Mouse (Mus musculus) ES-E14 (cell line): ENCODE measurements at regions not wholly inside any gene's neighbourhood (a gene's known extent, or its start where the extent isn't known, plus 50 kb on each side); places are given as distances from the start of the nearest gene placed in this dataset.

ENCODE experiments used
- DNase-seq: peaks from one replicate; pipeline ENCODE4 v3.0.0-alpha.2; 2013; ENCODE audit warnings: low read depth, low spot score
- H3K27ac ChIP-seq: 2 replicates; pipeline ENCODE4 v1.5.1; 2012; ENCODE audit warnings: low read depth, mild to moderate bottlenecking, low read length, moderate library complexity, mixed read lengths; ENCODE audit not compliant: poor library complexity, insufficient read depth, severe bottlenecking
- H3K36me3 ChIP-seq: 2 replicates; pipeline ENCODE4 v1.6.1; 2012; ENCODE audit warnings: mild to moderate bottlenecking, low read length, moderate library complexity, mixed read lengths; ENCODE audit not compliant: control insufficient read depth, poor library complexity, insufficient read depth, severe bottlenecking
- H3K4me1 ChIP-seq, 2 experiments: fragments of 150-350 bp in 1 of 2; sonication (generic) in 1 of 2; 2 replicates each; pipeline ENCODE4 v1.6.1; 2012; ENCODE audit warnings: low read length in 2 of 2, mild to moderate bottlenecking in 1 of 2, mixed read lengths in 1 of 2; ENCODE audit not compliant: control insufficient read depth in 2 of 2, insufficient read depth in 2 of 2, poor library complexity in 1 of 2
- H3K4me3 ChIP-seq, 2 experiments: fragments of 150-350 bp in 1 of 2; sonication (generic) in 1 of 2; 2 replicates each; pipeline ENCODE4 v1.5.1; 2012; ENCODE audit warnings: low read length in 2 of 2, low read depth in 1 of 2, mild to moderate bottlenecking in 1 of 2, mixed read lengths in 1 of 2; ENCODE audit not compliant: insufficient read depth in 1 of 2, poor library complexity in 1 of 2, severe bottlenecking in 1 of 2
- H3K9ac ChIP-seq: 2 replicates; pipeline ENCODE4 v1.6.1; 2012; ENCODE audit warnings: low read depth, mild to moderate bottlenecking, low read length, mixed read lengths; ENCODE audit not compliant: poor library complexity, insufficient read depth, severe bottlenecking
- H3K9me3 ChIP-seq: fragments of 150-350 bp; sonication (generic); 2 replicates; pipeline ENCODE4 v1.6.1; 2012; ENCODE audit warnings: low read depth, mild to moderate bottlenecking, low read length; ENCODE audit not compliant: control insufficient read depth, insufficient read depth
- CHD2 ChIP-seq: IDR thresholded peaks from 2 replicates; pipeline ENCODE4 v1.6.1; 2014; ENCODE audit warnings: mild to moderate bottlenecking, low read depth, low read length, inconsistent platforms
- HCFC1 ChIP-seq: IDR thresholded peaks from 2 replicates; pipeline ENCODE4 v1.6.1; 2012; ENCODE audit warnings: low read length, inconsistent platforms, borderline replicate concordance; ENCODE audit not compliant: insufficient read depth
- MAFK ChIP-seq: IDR thresholded peaks from 2 replicates; pipeline ENCODE4 v1.6.1; 2014; ENCODE audit warnings: mild to moderate bottlenecking, low read depth, low read length, inconsistent platforms; ENCODE audit not compliant: insufficient read depth
- ZC3H11A ChIP-seq: IDR thresholded peaks from 2 replicates; pipeline ENCODE4 v1.6.1; 2012; ENCODE audit warnings: low read depth, mild to moderate bottlenecking, inconsistent platforms, low read length, borderline replicate concordance
- ZNF384 ChIP-seq: IDR thresholded peaks from 2 replicates; pipeline ENCODE4 v1.6.1; 2012; ENCODE audit warnings: low read depth, low read length, inconsistent platforms
- in situ Hi-C, 2 experiments: fragments of 600-800 bp; cut with MboI; formaldehyde crosslinking; loops; one replicate each; pipeline ENCODE4 v1.15.1; 2025; ENCODE audit warnings: low sequenced_read_pairs in 2 of 2, inconsistent platforms in 1 of 2; ENCODE audit not compliant: unreplicated experiment in 2 of 2

DNA sequence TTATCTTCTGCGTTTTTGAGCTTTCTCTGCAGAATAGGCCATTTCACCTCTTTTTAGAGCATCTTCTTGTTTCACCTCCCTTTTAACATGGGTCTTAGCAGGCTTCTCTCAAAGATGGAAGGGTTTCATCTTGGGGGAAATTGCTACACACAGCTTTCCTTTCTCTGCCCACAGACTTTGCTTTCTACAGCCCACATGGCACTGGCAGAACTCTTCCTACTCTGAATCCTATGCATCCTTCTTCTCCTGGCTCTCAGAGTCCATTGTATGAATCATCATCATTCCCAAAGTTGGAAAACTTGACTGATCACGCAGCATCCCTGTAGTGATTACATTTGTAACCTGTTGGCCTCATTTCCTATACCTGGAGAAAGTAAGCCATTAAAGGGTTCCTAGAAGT, 124.6 kb upstream of the Cxcl12 start:
- H3K4me3 ChIP-seq: no peak overlapping the region
- H3K9me3 ChIP-seq: no peaks in the 10 kb centered on the region
- H3K4me1 ChIP-seq: no peaks in the 10 kb centered on the region
- TF ChIP-seq ZNF384 (no peak), ZC3H11A (no peak), CHD2 (no peak), HCFC1 (no peak), MAFK (no peak)
- in situ Hi-C loops: no loop called here
- H3K9ac ChIP-seq: no peak overlapping the region
- H3K36me3 ChIP-seq: no peaks in the 10 kb centered on the region
- no peak overlapping the region for H3K27ac ChIP-seq
- DNase-seq: no peak

- TF ChIP-seq MAFK (no peak), ZNF384 (no peak), CHD2 (no peak), HCFC1 (no peak)
- H3K9me3 ChIP-seq: no peaks in the 10 kb centered on the region
- no peak for DNase-seq
- no peak overlapping the region for H3K27ac ChIP-seq
- H3K4me3 ChIP-seq: no peak overlapping the region
- no peaks in the 10 kb centered on the region for H3K4me1 ChIP-seq
- no peak overlapping the region for H3K9ac ChIP-seq
- in situ Hi-C loops: no loop called here
- H3K36me3 ChIP-seq: no peaks in the 10 kb centered on the region
These were observed 118.8 kb upstream of the Cxcl12 start for GRCm38 (mm10) chr6:117049459-117050010.

- in situ Hi-C loops: no loop called here
- Histone ChIP-seq H3K27ac (no peak overlapping the region), H3K9me3 (no peaks in the 10 kb centered on the region), H3K36me3 (no peaks in the 10 kb centered on the region), H3K9ac (no peak overlapping the region), H3K4me1 (no peaks in the 10 kb centered on the region), H3K4me3 (no peak overlapping the region)
- TF ChIP-seq ZC3H11A (no peak), CHD2 (no peak), HCFC1 (no peak), MAFK (no peak), ZNF384 (no peak)
- no peak for DNase-seq
These were observed 107.6 kb upstream of the Cxcl12 start for GRCm38 (mm10) chr6:117060688-117061087.

DNA sequence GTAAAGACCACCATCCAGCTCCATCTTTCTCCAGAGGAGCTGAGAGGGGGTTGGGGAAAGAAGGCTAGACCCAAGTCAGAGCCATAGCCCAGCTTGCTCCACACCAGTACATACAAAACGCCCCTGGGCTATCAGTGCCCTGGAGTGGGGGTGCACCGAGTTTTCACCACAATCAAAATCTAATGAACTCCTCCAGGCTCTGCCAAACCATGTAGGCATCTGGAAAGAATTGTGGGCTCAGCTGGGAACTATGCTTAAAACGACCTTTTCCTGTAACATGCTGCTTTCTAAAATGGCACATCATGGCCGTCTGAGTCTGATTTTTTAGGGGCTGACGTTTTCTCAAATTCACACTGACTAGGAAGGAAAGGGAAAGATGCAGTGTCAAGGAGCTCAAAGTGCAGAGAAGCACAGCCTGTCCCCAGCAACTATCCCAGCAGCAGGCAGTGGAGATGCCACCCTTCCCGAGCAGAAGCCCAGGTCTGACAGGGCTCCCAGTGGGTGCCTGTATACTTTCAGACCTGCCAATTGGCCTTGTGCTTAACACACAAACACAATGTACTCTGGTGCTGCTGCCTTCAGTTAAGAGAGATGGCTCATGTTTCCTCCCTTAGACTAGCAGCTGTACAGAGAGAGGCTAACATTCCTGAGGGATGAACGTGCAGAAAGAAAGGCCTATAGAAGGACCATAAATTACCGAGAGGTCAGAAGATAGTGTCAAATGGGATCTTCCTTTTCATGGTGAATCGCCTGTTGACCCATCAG, 100.6 kb upstream of the Cxcl12 start:
- Histone ChIP-seq H3K9ac (no peak overlapping the region), H3K27ac (no peak overlapping the region), H3K36me3 (no peaks in the 10 kb centered on the region), H3K4me1 (no peaks in the 10 kb centered on the region), H3K9me3 (no peaks in the 10 kb centered on the region), H3K4me3 (no peak overlapping the region)
- no peak for DNase-seq
- in situ Hi-C loops: no loop called here
- TF ChIP-seq MAFK: no peak
- TF ChIP-seq CHD2: no peak
- TF ChIP-seq HCFC1: no peak
- TF ChIP-seq ZC3H11A: no peak
- TF ChIP-seq ZNF384: no peak

DNA sequence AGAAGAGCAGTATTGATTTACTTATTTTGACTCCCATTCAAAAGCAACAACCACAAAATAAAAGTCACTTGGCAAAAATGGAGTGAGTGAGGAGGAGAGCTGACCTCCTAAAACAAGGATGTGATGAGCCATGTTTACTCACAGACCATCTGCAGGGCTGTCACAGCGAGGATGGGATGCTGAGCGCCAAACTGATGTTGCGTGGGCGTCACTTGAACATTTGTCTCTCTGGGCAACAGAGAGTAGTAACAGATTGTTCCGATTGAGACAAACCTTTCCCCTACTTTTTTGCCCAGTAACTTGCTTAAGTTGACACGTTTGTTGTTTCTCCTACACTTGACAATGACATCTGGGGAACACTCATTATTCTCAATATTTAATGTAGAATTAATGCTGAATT, 97.0 kb upstream of the Cxcl12 start:
- H3K4me1 ChIP-seq: no peaks in the 10 kb centered on the region
- no peak for TF ChIP-seq ZC3H11A
- no peak for TF ChIP-seq MAFK
- no peak for TF ChIP-seq ZNF384
- no peak for TF ChIP-seq HCFC1
- no peak for TF ChIP-seq CHD2
- H3K36me3 ChIP-seq: no peaks in the 10 kb centered on the region
- in situ Hi-C loops: no loop called here
- no peaks in the 10 kb centered on the region for H3K9me3 ChIP-seq
- no peak overlapping the region for H3K4me3 ChIP-seq
- no peak overlapping the region for H3K9ac ChIP-seq
- no peak for DNase-seq
- no peak overlapping the region for H3K27ac ChIP-seq
